Mouse (Mus musculus) thymus, adult 2 months (tissue): ENCODE measurements around the gene N6amt1. TPM values are rescaled to one million over a fixed set of nuclear protein-coding genes. Genes with fewer than 3 reads are reported as not detected.

Source experiments
- DNase-seq: peaks from one replicate; pipeline ENCODE4 v3.0.0; 2021
- H3K27ac ChIP-seq: fragments of 200-500 bp; 2 replicates; pipeline ENCODE4 v1.5.1; 2012; ENCODE audit warnings: low read length, control low read depth; ENCODE audit not compliant: control insufficient read depth, insufficient read depth
- H3K27me3 ChIP-seq: fragments of 200-500 bp; 2 replicates; pipeline ENCODE4 v1.6.1; 2012; ENCODE audit warnings: mild to moderate bottlenecking, low read length, moderate library complexity, mixed read lengths; ENCODE audit not compliant: control insufficient read depth, insufficient read depth
- H3K36me3 ChIP-seq: fragments of 200-500 bp; 2 replicates; pipeline ENCODE4 v1.6.1; 2012; ENCODE audit warnings: mild to moderate bottlenecking, low read length, moderate library complexity; ENCODE audit not compliant: control insufficient read depth, insufficient read depth
- H3K4me1 ChIP-seq: fragments of 200-500 bp; replicated peaks from 2 replicates; pipeline ENCODE4 v1.6.1; 2012; ENCODE audit warnings: low read length; ENCODE audit not compliant: control insufficient read depth, insufficient read depth
- H3K4me3 ChIP-seq: fragments of 200-500 bp; 2 replicates; pipeline ENCODE4 v1.5.1; 2012; ENCODE audit warnings: mild to moderate bottlenecking, low read length, control low read depth, moderate library complexity; ENCODE audit not compliant: control insufficient read depth, insufficient read depth
- CTCF ChIP-seq: fragments of 200-500 bp; IDR thresholded peaks from 2 replicates; pipeline ENCODE4 v1.5.1; 2012; ENCODE audit warnings: mild to moderate bottlenecking, control low read depth, low read length, moderate library complexity, borderline replicate concordance; ENCODE audit not compliant: control insufficient read depth, poor library complexity, insufficient read depth; ENCODE audit errors: extremely low read depth
- POLR2A ChIP-seq: fragments of 200-500 bp; IDR thresholded peaks from 2 replicates; pipeline ENCODE4 v1.6.1; 2012; ENCODE audit warnings: mild to moderate bottlenecking, low read length, control low read depth, moderate library complexity; ENCODE audit not compliant: control insufficient read depth, poor library complexity, insufficient read depth; ENCODE audit errors: extremely low read depth
- WGBS: fragments of 180-500 bp; shearing (Covaris S2); methylation state at CpG from one replicate; pipeline ENCODE4 v1.1.7; 2018; 5-methylcytosine and 5-hydroxymethylcytosine counted together
- polyA plus RNA-seq: library from polyadenylated mRNA; depleted of rRNA; stranded (reverse); fragments of >200 nt; gene quantifications from 2 replicates; pipeline ENCODE4 v1.2.3, GENCODE M21; 2012

The N6amt1 gene
- polyA plus RNA-seq, 1 experiment, result 8.3 TPM

GRCm38 (mm10) chr16:87348133-87348532, 5.9 kb upstream of the N6amt1 start:
- H3K4me1 ChIP-seq, result no peaks in the 10 kb centered on the region
- no peak for DNase-seq
- 91% methylated on average over 2 of the region's 2 CpGs for WGBS
- no peak overlapping the region for H3K4me3 ChIP-seq
- H3K27ac ChIP-seq, result no peak overlapping the region
- TF ChIP-seq CTCF, result no peak
- no peak for TF ChIP-seq POLR2A
- no peaks in the 10 kb centered on the region for H3K36me3 ChIP-seq
- H3K27me3 ChIP-seq, result no peaks in the 10 kb centered on the region

- Histone ChIP-seq H3K4me1 (no peaks in the 10 kb centered on the region; the same call in 1 of the 2 replicates), H3K27ac (no peak overlapping the region), H3K27me3 (no peaks in the 10 kb centered on the region), H3K4me3 (no peak overlapping the region), H3K36me3 (no peaks in the 10 kb centered on the region)
- no peak for DNase-seq
- 85% methylated on average over 5 of the region's 5 CpGs for WGBS
- TF ChIP-seq CTCF (no peak), POLR2A (no peak)
These were observed 2.4 kb upstream of the N6amt1 start for GRCm38 (mm10) chr16:87351386-87352105.

- Histone ChIP-seq H3K27me3 (no peaks in the 10 kb centered on the region), H3K4me1 (no peaks in the 10 kb centered on the region; the same call in 1 of the 2 replicates), H3K4me3 (no peak overlapping the region), H3K27ac (no peak overlapping the region), H3K36me3 (no peaks in the 10 kb centered on the region; the same call in 1 of the 2 replicates)
- WGBS, result 100% methylated on average over 1 of the region's 1 CpGs
- TF ChIP-seq POLR2A, result no peak
- no peak for TF ChIP-seq CTCF
- DNase-seq, result no peak
These were observed 380 bp upstream of the N6amt1 start for GRCm38 (mm10) chr16:87353605-87354004.

GRCm38 (mm10) chr16:87354748-87355147, 763 bp downstream of the N6amt1 start:
- TF ChIP-seq POLR2A (no peak), CTCF (no peak)
- no peaks in the 10 kb centered on the region for H3K27me3 ChIP-seq
- H3K4me3 ChIP-seq, result no peak overlapping the region
- H3K36me3 ChIP-seq, result no peaks in the 10 kb centered on the region; the same call in 1 of the 2 replicates
- DNase-seq, result no peak
- no peak overlapping the region for H3K27ac ChIP-seq
- H3K4me1 ChIP-seq, result no peaks in the 10 kb centered on the region; the same call in 1 of the 2 replicates
- WGBS, result 89% methylated on average over 7 of the region's 7 CpGs

GRCm38 (mm10) chr16:87360096-87360495, 6.1 kb downstream of the N6amt1 start:
- 96% methylated on average over 6 of the region's 6 CpGs for WGBS
- no peak for TF ChIP-seq CTCF
- TF ChIP-seq POLR2A, result no peak
- Histone ChIP-seq H3K27me3 (no peaks in the 10 kb centered on the region), H3K27ac (no peak overlapping the region), H3K4me1 (no peaks in the 10 kb centered on the region), H3K4me3 (no peak overlapping the region), H3K36me3 (no peaks in the 10 kb centered on the region; the same call in 1 of the 2 replicates)
- DNase-seq, result no peak

GRCm38 (mm10) chr16:87364231-87364630, 10.2 kb downstream of the N6amt1 start:
- no peaks in the 10 kb centered on the region for H3K27me3 ChIP-seq
- TF ChIP-seq POLR2A (no peak), CTCF (no peak)
- no peaks in the 10 kb centered on the region for H3K4me1 ChIP-seq
- H3K27ac ChIP-seq, result no peak overlapping the region
- H3K4me3 ChIP-seq, result no peak overlapping the region
- no peaks in the 10 kb centered on the region; the same call in 1 of the 2 replicates for H3K36me3 ChIP-seq
- no peak for DNase-seq
- 97% methylated on average over 4 of the region's 4 CpGs for WGBS

- H3K4me1 ChIP-seq, result no peaks in the 10 kb centered on the region
- TF ChIP-seq POLR2A (no peak), CTCF (no peak)
- no peak overlapping the region for H3K27ac ChIP-seq
- H3K4me3 ChIP-seq, result no peak overlapping the region
- H3K27me3 ChIP-seq, result no peaks in the 10 kb centered on the region
- 96% methylated on average over 10 of the region's 10 CpGs for WGBS
- no peak for DNase-seq
- H3K36me3 ChIP-seq, result no peaks in the 10 kb centered on the region; the same call in 1 of the 2 replicates
These were observed 12.1 kb downstream of the N6amt1 start for GRCm38 (mm10) chr16:87366035-87366434.
